Mouse (Mus musculus) left cerebral cortex, adult 2 months (tissue): ENCODE measurements around the gene Psmc3ip. TPM values are rescaled to one million over a fixed set of nuclear protein-coding genes. Genes with fewer than 3 reads are reported as not detected.
A peak's percentile ranks its signal among the peaks of the same experiment; 100 is the strongest.
"Not testable (repeated sequence)": the region's sequence is repeated elsewhere in the genome, so short reads cannot be mapped to it uniquely, and the experiment has no call there.

Experiments used
- DNase-seq, 2 experiments: peaks; one replicate each; pipeline ENCODE4 v3.0.0; 2021 to 2022; ENCODE audit warnings: low spot score in 2 of 2, mixed read lengths in 1 of 2; ENCODE audit errors: extremely low spot score in 1 of 2
- H3K27ac ChIP-seq: fragments of 200-600 bp; 2 replicates; pipeline ENCODE4 v1.8.1; 2022
- H3K4me3 ChIP-seq: fragments of 200-600 bp; 2 replicates; pipeline ENCODE4 v1.8.1; 2022
- CTCF ChIP-seq: fragments of 200-600 bp; IDR thresholded peaks from 2 replicates; pipeline ENCODE4 v1.8.1; 2022; ENCODE audit warnings: antibody characterized with exemption, mild to moderate bottlenecking, moderate library complexity
- intact Hi-C: fragments of 180-260 bp; cut with DNase I; formaldehyde crosslinking; loops from one replicate; pipeline ENCODE4 v1.15.1; 2025
- total RNA-seq, 2 experiments: library from RNA; stranded (reverse); gene quantifications; 2 replicates each; pipeline ENCODE4 v1.2.3; 2021

Psmc3ip gene
- total RNA-seq, 2 experiments from 2014 or later: 2.7 to 3.1 TPM

- Histone ChIP-seq H3K4me3 (no peak overlapping the region), H3K27ac (no peak overlapping the region)
- DNase-seq: no peak
- intact Hi-C loops: no loop called here
- no peak for TF ChIP-seq CTCF
Measured at GRCm38 (mm10) chr11:101131187-101131586, 36.0 kb upstream of the Psmc3ip start.

- TF ChIP-seq CTCF: no peak
Measured at GRCm38 (mm10) chr11:101130056-101130756, 35.0 kb upstream of the Psmc3ip start.

GRCm38 (mm10) chr11:101128996-101129577, 33.9 kb upstream of the Psmc3ip start:
- no peak for TF ChIP-seq CTCF

More at GRCm38 (mm10) chr11:101130056-101130756, 35.0 kb upstream of the Psmc3ip start:
- Histone ChIP-seq H3K27ac (no peak overlapping the region), H3K4me3 (no peak overlapping the region)
- DNase-seq: peak in 1 of 2 experiments; percentile 13
- intact Hi-C loops: no loop called here

GRCm38 (mm10) chr11:101127075-101127474, 31.8 kb upstream of the Psmc3ip start:
- Histone ChIP-seq H3K4me3 (no peak overlapping the region), H3K27ac (no peak overlapping the region)
- no peak for DNase-seq
- intact Hi-C loops: no loop called here
- TF ChIP-seq CTCF: no peak; the same call in 1 of the 2 replicates

More at GRCm38 (mm10) chr11:101128996-101129577, 33.9 kb upstream of the Psmc3ip start:
- H3K27ac ChIP-seq: no peak overlapping the region
- no peak overlapping the region for H3K4me3 ChIP-seq
- no peak for DNase-seq
- intact Hi-C loops: no loop called here

- H3K27ac ChIP-seq, H3K4me3 ChIP-seq, DNase-seq, intact Hi-C loops: not testable (repeated sequence)
Measured at GRCm38 (mm10) chr11:101125008-101125407, 29.8 kb upstream of the Psmc3ip start.

- not testable (repeated sequence) for H3K27ac ChIP-seq
Measured at GRCm38 (mm10) chr11:101124494-101124893, 29.3 kb upstream of the Psmc3ip start.

GRCm38 (mm10) chr11:101120545-101121188, 25.4 kb upstream of the Psmc3ip start:
- Histone ChIP-seq H3K27ac (peak overlapping the region; percentile 88), H3K4me3 (peak overlapping the region; percentile 97)
- intact Hi-C loops: loop anchor here (1.0 kb wide), 1 partner anchor 51 kb away; the partner anchor contains the start of gene Plekhh3
- TF ChIP-seq CTCF: no peak
- no peak for DNase-seq

More at GRCm38 (mm10) chr11:101124494-101124893, 29.3 kb upstream of the Psmc3ip start:
- H3K4me3 ChIP-seq, intact Hi-C loops, DNase-seq: not testable (repeated sequence)

- intact Hi-C loops: loop anchor here (1.0 kb wide), 1 partner anchor 51 kb away; the partner anchor contains the start of gene Plekhh3
- Histone ChIP-seq H3K27ac (peak within 1 kb of the TSS; percentile 97), H3K4me3 (peak within 1 kb of the TSS; percentile 97)
- peak; percentile 99 to 100 for DNase-seq
- TF ChIP-seq CTCF: no peak; the same call in 1 of the 2 replicates
Measured at GRCm38 (mm10) chr11:101119761-101120544, 24.7 kb upstream of the Psmc3ip start, which contains the start of the genes Retreg3 and Tubg1. Gene Retreg3 (minus strand): TSS chr11:101119893. Gene Tubg1 (plus strand): TSS chr11:101119938.

- peak; percentile 22 for TF ChIP-seq CTCF
- intact Hi-C loops: no loop called here
- peak overlapping the region; percentile 97 for H3K27ac ChIP-seq
- peak overlapping the region; percentile 97 for H3K4me3 ChIP-seq
- DNase-seq: no peak
Measured at GRCm38 (mm10) chr11:101119131-101119760, 24.0 kb upstream of the Psmc3ip start.

GRCm38 (mm10) chr11:101118105-101118504, 22.9 kb upstream of the Psmc3ip start:
- no peak overlapping the region for H3K27ac ChIP-seq
- no peak for DNase-seq
- TF ChIP-seq CTCF: no peak
- peak overlapping the region; percentile 97 for H3K4me3 ChIP-seq
- intact Hi-C loops: no loop called here

- no peak overlapping the region for H3K4me3 ChIP-seq
- peak overlapping the region; percentile 33; the same call in 1 of the 2 replicates for H3K27ac ChIP-seq
- intact Hi-C loops: no loop called here
- TF ChIP-seq CTCF: no peak
- DNase-seq: no peak
Measured at GRCm38 (mm10) chr11:101115564-101115963, 20.3 kb upstream of the Psmc3ip start.
